Mouse (Mus musculus): ENCODE results near the gene Prmt7. TPM values are rescaled to one million over a fixed set of nuclear protein-coding genes. Genes with fewer than 3 reads are reported as not detected.

Prmt7 gene
- total RNA-seq, 4 experiments from 2014 or later: 26.2 to 30.4 (median 29.1) TPM

DNA sequence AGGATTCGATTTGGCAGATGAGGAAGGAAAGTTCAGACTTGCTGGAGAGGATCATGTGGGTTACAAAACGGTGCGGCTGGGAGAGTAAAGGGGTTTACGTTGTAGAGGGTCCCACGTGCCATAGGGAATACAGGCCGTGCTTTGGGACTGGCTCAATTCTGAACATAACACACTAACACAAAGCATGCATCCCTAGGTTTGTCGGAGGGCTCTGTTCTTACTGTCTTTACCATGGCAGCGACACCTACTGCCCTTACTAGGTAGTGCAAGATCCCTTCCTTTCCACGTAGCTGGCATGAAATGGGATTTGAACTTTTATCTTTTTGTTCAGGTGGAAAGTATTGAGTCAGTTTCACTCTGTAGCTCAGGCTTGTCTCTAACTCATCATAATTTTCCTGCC lies 15.9 kb downstream of the Prmt7 start:
- no peak for DNase-seq

DNA sequence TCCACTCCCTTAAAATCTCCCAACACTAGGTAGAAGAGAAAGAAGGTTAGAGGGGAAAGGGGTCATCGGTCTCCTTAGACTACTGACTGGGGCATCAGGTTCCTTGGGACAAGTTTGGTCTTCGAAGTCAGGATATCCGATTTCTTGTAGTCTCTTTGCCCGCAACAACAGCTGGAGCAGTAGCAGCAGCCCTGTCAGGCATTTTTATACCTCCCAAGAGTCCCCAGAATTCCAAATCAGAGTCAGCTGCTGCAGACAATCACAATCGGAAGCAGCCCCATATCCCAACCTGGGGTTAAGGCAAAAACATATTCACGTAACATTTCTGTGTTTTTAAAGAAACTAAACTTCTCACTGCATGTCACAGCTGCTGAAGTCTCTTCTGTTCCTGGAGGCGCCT lies 20.8 kb downstream of the Prmt7 start:
- no peak for DNase-seq

DNA sequence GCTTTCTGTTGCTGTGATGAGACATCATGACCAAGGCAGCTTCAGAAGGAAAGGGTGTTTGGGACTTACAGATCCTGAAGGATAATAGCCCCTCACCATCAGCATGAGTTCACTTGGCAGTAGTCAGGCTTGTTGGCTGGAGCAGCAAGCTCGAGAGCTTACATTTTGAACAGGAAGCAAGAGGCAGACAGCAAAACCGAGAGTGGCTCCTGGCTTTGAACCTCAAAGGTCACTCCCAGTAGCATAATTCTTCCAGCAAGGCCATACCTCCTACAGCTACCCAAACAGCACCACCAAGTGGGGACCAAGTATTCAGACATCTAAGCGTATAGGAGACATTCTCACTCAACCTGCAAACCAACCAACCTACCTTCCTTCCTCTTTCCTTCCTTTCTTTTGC lies 22.0 kb downstream of the Prmt7 start:
- no peak for DNase-seq

DNA sequence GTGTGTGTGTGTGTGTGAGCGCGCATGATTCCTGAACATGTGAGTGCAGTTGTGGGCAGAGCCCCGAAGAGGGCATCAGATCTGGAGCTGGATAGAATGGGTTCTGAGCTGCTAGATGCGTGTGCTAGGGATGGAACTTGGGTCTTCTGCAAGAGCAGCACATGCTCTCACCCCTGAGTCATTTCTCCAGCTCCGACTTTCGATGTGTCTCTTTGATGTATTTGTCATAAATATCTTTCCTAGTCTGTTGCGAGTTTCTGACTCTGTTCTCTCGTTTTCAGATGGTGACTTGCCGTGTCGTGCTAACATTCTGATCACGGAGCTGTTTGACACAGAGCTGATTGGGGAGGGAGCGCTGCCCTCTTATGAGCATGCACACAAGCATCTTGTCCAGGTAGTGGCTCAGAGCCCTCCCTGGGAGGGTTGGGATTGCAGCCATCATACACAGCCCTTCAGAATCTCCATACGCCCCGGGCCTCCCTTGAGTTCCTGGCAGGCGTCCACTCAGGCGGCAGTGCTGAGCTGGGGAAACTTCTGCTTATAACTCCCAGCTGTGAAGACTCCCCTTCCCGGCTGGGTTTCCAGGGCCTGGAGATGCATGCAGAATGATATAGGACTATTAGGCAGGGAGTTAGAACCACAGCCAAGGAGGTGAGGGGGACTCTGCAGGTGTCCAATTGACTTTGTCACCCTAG lies 24.0 kb downstream of the Prmt7 start:
- DNase-seq: no peak

DNA sequence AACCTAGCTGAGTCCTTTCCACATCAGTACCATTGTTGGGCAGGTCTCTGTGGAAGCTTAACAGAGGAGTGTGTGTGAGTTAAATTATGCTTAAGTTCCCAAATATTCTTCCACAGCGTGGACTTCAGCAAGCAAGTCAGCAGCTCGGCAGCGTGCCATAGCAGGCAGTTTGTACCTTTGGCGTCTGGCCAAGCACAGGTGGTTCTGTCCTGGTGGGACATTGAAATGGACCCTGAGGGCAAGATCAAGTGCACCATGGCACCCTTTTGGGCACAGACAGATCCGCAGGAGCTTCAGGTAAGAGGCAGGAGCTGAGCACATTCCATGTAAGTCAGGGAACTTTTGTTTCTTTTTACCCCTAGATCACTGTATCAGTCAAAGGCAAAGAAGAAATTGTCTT lies 26.4 kb downstream of the Prmt7 start:
- DNase-seq: no peak

DNA sequence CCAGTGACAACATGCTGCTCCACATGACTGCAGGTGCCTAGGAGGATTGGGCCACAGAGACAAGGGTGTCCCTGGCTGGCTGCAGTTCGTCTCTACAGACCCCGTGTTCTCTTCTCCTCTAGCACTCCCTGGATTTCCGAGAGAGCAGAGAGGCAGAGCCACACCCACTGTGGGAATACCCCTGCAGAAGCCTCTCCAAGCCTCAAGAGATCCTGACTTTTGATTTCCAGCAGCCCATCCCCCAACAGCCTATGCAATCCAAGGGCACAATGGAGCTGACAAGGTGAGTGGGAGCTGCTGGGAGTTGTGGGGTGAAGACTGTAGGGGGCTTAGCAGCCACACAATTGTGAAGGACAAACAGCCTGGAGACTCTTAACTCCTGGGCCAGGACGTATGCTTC lies 39.5 kb downstream of the Prmt7 start:
- DNase-seq: no peak

DNA sequence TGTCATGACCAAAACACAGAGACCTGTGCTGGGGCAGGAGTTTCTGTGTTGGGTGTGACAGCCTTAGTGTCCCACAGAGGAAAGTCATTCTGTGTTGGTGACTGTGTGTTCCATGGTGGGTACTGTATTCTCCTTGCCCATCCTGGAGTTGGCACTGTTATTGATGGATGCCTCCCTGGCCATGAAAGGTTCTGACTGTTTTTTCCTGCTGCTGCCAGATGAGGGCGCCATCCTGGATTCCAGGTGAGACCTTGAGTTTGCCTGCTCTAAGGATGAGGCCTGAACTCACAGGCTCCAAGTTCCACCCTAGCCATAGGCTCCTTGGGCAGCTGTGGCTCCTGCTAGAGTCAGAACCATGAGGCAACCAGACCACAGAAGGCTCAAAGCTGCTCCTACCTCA lies 47.4 kb downstream of the Prmt7 start:
- DNase-seq: no peak

DNA sequence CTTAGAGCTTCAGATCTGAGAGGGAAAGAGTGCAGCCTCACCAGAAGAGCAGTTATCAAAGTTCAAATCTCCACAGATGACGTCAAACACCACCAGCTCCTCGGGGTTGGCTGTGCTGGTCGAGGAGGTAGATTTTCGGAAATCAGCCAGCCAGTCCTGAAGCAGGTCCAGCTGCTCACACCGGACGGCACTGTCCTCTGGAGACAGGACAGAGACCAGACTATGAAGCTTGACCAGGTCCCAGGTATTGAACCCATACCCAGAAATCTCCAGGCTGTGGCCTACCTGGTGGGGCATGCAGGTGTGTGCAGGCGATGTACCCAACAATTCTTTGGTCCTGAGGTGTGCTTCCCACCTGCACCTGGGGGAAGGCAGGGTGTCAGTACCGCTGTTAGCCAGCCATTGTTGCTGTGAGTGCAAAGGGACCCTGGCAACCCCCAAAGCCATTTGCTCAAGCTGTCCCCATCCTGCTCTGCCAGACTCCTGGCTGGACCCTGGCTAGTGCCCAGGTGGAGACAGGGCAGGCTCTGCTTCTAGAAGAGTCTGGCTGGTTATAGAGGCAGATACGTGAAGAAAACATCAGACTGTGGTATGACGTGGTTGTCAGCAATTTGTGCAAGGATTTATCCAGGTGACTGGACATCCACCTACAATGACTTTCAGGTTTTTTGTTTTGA lies 49.0 kb downstream of the Prmt7 start:
- DNase-seq: no peak

DNA sequence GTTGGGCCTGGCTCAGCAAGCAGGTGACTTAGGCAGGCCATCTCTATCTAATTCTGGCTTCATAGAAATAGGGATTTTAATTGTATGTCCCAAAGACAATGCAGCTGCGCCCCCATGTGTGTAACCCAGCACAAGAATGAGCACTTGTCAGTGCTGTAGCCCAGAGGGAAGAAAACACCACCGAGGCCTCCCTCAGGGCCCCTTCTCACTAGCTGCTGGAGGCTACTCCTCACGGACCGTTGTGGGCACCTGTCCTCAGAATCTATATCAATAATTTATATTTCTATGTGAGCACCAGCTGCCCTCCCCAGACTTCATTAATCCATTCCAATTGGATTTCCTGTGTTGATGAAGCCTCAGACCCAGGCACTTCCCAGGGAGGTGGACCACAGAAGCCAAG lies 50.2 kb downstream of the Prmt7 start:
- no peak for DNase-seq

DNA sequence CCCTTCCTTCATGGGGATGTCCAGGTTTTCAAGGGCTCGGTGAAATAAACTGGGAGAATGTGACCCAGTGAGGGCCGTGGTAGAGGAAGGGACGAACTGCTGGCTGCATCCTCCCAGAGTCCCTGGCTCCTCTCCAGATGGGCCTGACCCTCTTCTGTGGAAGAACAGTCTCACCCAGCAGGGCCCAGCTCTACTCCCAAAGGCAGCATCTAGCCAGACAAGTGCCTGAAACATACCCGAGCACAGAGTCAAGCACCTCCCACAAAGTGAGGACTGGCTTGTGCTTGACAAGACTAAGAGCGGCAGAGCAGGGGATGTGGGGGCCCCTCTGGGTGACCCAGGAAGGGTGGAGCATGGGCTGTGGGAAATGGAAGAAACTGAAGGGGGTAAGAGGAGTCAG lies 51.6 kb downstream of the Prmt7 start:
- DNase-seq: no peak

DNA sequence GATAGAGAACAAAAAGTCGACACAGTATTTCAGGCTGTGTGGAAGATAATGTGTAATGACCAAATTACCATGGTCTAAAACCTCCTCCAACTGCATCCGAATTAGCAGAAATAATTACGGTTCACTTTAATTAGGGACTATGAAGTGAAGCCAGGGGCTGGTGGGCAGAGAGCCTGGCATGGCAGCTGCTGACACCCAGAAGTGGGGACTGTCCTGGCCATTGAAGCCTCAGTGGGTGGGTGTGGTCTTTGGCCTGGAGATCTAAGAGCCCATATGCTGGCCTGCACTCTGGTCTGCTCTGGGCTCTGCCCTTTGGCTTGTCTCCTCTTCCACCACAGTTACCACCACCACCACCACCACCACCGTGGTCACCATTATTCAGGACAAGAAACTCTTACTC lies 53.2 kb downstream of the Prmt7 start:
- no peak for DNase-seq

DNA sequence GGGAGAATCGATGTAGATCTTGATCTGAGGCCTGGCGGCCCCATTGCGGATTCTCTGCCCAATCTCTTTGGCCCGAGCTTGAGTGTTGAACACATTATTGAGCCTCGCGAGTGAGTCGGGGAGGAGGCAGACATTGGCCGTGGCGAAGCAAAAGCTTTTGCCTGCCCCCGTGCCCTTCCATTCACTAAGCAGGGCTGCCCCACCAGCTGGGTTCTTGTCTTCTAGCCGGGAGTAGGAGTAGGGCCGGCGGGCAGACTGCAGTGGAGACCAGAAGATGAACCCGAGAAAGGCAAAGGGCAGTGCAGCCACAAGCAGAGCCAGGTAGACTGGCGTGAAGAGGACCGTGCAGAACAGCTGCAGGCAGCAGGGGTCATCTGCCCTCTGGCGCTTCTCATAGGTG lies 54.7 kb downstream of the Prmt7 start:
- DNase-seq: no peak

DNA sequence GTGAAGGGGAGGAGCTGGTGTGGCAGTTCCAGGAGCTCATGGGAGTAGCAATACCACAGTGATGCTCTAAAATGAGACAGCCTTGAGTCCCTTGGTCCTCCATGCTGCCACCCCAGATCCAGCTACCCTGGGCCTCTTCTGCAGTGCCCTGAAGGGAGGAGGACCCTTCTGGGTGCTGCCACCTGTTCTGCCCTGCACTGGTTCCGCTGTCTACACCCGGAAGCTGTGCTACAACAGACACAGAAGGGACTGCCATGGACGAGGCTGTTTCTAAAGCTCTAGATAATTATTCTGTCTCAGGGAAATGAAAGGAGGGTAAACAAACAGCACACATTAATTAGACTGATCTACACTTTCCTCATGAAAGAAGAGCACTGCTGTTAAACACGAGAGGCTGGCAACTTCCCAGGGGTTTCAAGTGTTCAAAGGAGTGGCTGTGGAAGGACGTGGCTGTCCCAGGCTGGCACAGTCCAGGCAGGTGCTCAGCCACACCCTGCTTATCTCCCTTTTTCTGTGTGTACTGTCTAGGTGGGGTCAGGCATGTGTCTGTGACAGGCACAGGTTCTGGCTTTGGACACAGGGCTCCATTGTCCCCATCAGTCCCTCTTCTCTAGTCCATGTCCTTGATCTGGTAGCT lies 58.1 kb downstream of the Prmt7 start:
- no peak for DNase-seq

DNA sequence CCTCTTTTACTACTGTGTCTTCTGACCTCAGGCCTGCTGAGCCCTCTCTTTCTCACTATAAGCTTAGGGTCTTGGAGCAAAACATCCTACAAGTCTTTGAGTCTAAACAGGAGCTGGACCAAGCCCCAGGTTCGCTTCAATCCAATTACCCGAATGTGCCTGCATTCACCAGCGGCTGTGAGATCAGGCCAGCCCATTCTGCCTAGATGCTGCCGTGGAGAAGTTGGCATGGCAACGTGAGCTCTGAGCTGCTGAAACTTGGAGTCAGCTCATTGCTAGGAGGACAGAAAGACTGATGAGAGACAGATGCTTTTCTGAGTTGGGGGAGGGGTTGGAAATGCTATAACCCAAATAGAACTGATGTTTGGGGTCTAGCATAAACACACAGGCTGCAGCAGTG lies 60.1 kb downstream of the Prmt7 start:
- DNase-seq: no peak

DNA sequence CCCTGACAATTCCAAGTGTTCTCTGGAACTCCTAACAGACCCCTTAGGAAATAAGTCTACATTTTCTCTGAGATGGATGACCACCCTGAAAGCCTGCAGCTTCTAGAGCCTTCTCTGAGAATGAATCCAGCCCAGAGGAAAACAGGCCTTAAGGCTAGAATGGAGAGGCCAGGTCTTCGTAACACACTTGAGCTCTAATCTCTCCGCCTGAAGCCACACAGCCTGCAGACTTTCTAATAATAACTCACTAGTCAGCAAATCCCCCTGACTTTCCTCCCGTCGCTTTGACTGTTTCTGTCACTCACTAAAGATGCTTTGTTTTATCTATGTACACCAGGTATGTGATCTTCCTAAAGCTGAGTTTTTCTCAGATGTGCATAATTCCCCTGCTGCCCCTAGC lies 60.6 kb downstream of the Prmt7 start:
- no peak for DNase-seq

DNA sequence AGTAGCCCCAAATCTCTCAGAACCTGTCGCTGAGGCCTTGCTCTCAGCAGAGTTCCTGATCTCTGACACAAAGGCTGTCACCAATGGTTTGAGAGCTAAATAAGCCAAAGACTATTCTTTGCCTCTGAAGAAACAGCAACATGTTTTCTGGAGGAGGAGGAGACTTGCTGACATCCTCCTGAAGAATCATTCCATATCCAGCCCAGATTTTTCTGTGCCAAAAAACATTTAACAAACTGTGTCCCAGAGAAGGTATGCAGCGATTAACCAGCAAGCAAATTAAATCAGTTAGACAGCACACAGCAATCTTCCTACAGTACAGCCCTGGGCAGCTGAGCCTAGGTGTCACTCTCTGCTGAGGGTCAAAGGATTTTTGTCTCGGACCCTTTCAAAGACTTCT lies 62.7 kb downstream of the Prmt7 start:
- DNase-seq: no peak

DNA sequence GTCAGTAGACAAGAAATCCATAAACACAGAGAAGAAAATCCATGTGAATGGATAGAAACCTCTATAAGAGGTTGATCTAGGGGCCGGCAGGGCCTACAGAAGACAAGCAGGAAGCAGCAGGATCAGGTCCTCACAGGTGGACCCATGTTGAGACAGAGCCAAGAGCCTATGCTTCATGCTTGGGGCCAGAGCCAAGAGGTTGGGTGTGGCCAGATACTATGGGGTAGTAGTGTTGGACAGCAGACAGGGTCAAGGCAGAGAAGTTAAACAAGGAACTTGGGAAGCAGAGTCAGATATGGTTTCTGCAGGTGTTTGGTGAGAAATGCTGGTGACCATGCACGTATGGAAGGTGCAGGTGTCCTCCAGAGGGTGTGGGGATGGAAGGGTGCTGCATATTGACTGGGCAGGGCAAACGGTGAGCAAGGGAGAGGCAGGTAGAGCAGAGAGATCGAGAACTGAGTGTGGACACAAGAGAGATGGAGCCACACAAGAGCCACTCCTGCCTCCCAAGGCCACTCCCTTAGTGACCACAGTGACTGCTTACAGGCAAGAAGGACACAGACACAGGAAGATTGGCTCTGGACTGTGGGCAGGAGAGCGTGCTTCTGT lies 66.1 kb downstream of the Prmt7 start:
- DNase-seq: no peak

DNA sequence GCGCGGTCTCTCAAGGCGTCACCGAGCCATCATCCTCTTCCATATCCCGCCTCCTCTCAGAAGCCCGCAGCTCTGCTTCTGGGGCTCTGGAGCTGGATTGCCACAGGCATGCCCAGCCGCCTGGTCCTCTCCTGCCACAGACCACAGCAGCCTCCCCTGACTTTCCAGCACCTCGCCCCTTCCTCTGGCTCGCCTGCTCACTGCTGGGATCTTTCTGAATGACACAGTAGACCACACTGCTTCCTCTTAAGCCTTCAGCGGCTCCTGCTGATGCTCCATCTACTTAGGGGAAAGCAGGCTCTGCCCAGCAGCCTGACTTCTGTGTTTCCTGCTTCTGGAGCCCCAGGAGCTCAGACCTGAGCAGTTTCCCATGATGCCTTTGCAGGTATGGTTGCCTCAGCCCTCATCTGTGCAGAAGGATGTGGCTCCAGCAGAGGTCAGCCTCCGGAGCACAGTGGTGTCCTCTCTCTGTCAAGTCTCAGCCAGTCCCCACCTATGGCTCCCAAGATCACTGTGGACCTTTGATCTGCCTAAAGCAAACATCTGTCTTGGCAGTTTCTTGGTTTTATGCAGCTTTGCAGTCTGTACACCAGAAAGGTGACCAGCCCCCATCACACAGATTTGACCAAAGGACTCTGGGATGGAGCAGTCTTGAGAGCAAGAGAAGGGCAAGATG lies 67.8 kb downstream of the Prmt7 start:
- no peak for DNase-seq

DNA sequence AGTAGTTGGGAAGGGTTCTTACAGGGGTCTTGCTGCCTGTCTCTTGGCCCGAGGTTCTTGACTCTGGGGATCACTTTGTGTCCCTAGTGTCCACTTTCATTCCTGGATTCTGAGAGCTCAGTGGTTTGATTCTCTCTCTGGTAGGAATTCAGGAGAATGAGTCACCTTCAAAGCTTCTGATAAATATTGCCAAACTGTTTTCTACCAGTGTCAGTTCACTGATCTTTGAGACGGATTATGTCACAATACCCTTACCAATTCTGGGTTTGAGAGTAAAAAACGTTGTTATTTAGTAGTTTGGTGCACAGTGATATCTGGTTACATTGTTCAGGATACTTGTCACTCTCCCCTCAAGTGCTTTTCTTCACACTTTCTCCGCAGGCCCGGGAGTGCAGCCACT lies 69.4 kb downstream of the Prmt7 start:
- DNase-seq: no peak

DNA sequence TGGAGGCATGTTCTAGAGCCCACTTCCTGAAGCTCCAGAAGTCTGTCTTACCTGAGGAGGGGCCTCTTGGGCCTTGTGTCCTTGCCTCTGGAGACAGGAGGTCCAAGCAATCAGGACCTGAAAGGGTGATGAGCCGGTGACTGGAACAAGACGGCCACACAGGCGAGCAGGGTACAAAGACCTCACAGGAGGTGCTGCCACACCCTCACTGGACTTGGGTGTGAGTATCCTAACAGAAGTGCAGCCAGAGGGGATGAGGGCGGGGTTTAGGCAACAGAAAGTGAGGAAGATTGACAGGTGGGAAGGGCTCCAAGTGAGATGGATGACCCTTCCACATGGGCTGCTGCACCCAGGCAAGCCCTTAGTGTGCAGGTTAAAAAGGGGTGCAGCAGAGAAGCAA lies 70.1 kb downstream of the Prmt7 start:
- no peak for DNase-seq

DNA sequence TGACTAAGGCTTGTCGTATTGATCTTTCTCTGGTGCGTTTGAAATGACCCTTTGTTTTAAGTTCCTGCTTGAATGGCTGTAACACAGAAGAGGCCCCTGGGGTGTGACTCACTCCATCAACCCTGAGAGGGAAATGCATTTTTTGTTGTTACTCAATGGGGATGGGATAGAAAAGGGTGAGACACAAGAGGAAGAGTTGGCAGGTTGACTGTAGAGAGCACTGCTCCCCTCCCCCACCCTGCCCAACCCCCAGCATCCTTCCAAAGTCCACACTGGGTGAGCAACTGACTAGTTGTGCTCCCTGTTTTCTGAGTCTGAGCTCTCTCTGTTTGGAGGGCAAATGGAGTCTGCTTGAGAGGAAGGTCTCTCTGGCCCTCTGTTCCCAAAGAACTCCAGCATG lies 76.7 kb downstream of the Prmt7 start:
- no peak for DNase-seq

DNA sequence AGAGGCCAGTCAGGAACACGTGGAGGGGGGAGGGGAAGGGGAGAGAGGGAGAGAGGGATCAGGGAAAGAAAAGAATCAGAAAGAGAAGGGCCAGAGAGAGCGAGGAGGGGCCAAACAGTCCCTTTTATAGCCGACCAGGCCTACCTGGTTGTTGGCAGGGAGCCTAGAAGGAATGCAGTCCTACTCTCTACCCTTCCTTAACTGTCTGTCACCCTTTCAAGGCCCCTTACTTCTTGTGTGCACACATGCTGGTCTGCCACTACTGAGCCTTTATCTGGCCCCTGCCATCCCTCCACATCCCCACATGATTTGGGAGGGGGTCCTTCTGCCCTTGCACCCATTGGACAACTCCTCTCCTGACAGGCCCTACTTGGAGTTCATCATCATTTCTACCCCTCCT lies 78.0 kb downstream of the Prmt7 start:
- DNase-seq: no peak

DNA sequence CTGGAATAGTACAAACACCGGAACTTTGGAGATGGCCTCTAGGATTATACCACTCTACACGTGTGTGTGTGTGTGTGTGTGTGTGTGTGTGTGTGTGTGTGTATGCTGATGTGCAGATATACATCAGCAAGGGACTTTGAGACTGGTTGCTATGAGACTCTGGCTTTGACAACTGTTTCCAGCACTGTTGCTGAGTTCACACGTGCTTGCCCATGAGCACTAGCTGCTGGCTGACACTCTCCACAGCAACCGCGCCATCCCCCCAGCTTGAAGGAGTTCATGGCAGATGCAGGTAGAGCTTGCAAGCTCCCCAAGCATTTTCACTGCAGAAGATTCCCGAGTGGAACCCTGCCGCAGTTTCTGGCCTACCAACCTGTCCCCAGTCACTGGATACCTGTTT lies 78.7 kb downstream of the Prmt7 start:
- no peak for DNase-seq
